Mouse (Mus musculus): ENCODE results near the gene S100a11.

GRCm38 (mm10) chr3:93499129-93499528 is 21.2 kb upstream of the S100a11 start:
- TF ChIP-seq POLR2A (IDR thresholded peaks at IDR 0.05; ENCODE audit: borderline replicate concordance, insufficient read depth, low read length) (no peak), CTCF (IDR thresholded peaks at IDR 0.05; ENCODE audit: borderline replicate concordance, insufficient read depth, low read depth, low read length) (no peak)
